Mouse (Mus musculus): ENCODE results near the gene Dgat2. TPM values are rescaled to one million over a fixed set of nuclear protein-coding genes. Genes with fewer than 3 reads are reported as not detected.

The Dgat2 gene
- polyA plus RNA-seq, 1 experiment from 2014 or later: 38.5 TPM

- H3K27ac ChIP-seq (ENCODE audit: low read length): no peak overlapping the region
- H3K36me3 ChIP-seq (ENCODE audit: control insufficient read depth, insufficient read depth): no peaks in the 10 kb centered on the region
- no peak overlapping the region for H3K9ac ChIP-seq (ENCODE audit: low read length)
- ATAC-seq (replicated peaks; ENCODE audit: extremely low read depth, insufficient read depth, low FRiP score): no peak
- H3K4me3 ChIP-seq (ENCODE audit: low read length): no peak overlapping the region
- H3K27me3 ChIP-seq (ENCODE audit: control insufficient read depth, insufficient read depth, low read length): no peaks in the 10 kb centered on the region
- H3K9me3 ChIP-seq (replicated peaks; ENCODE audit: control insufficient read depth, low read length): no peaks in the 10 kb centered on the region
- WGBS: 57% methylated on average over 10 of the region's 10 CpGs
- H3K4me1 ChIP-seq (ENCODE audit: control insufficient read depth, insufficient read depth, low read length): no peaks in the 10 kb centered on the region
- H3K4me2 ChIP-seq (ENCODE audit: low read depth, low read length): no peak overlapping the region
These were observed 10.6 kb downstream of the Dgat2 start for GRCm38 (mm10) chr7:99171730-99172463.

GRCm38 (mm10) chr7:99170519-99170918, 12.0 kb downstream of the Dgat2 start:
- Histone ChIP-seq H3K4me1 (ENCODE audit: control insufficient read depth, insufficient read depth, low read length) (0 out of 2 replicates have a peak, but pooled peaks cover 3% of the 10 kb centered on the region), H3K4me3 (ENCODE audit: low read length) (no peak overlapping the region), H3K36me3 (ENCODE audit: control insufficient read depth, insufficient read depth) (no peaks in the 10 kb centered on the region), H3K27ac (ENCODE audit: low read length) (no peak overlapping the region), H3K4me2 (ENCODE audit: low read depth, low read length) (no peak overlapping the region), H3K9ac (ENCODE audit: low read length) (no peak overlapping the region), H3K9me3 (replicated peaks; ENCODE audit: control insufficient read depth, low read length) (no peaks in the 10 kb centered on the region), H3K27me3 (ENCODE audit: control insufficient read depth, insufficient read depth, low read length) (no peaks in the 10 kb centered on the region)
- 90% methylated on average over 6 of the region's 6 CpGs for WGBS
- ATAC-seq (replicated peaks; ENCODE audit: extremely low read depth, insufficient read depth, low FRiP score): no peak

GRCm38 (mm10) chr7:99169717-99170403, 12.7 kb downstream of the Dgat2 start:
- no peak for ATAC-seq (replicated peaks; ENCODE audit: extremely low read depth, insufficient read depth, low FRiP score)
- Histone ChIP-seq H3K27me3 (ENCODE audit: control insufficient read depth, insufficient read depth, low read length) (no peaks in the 10 kb centered on the region), H3K9me3 (replicated peaks; ENCODE audit: control insufficient read depth, low read length) (no peaks in the 10 kb centered on the region), H3K9ac (ENCODE audit: low read length) (no peak overlapping the region), H3K4me1 (ENCODE audit: control insufficient read depth, insufficient read depth, low read length) (0 out of 2 replicates have a peak, but pooled peaks cover 3% of the 10 kb centered on the region), H3K36me3 (ENCODE audit: control insufficient read depth, insufficient read depth) (no peaks in the 10 kb centered on the region), H3K27ac (ENCODE audit: low read length) (no peak overlapping the region), H3K4me3 (ENCODE audit: low read length) (no peak overlapping the region), H3K4me2 (ENCODE audit: low read depth, low read length) (no peak overlapping the region)
- WGBS: 87% methylated on average over 9 of the region's 9 CpGs

DNA sequence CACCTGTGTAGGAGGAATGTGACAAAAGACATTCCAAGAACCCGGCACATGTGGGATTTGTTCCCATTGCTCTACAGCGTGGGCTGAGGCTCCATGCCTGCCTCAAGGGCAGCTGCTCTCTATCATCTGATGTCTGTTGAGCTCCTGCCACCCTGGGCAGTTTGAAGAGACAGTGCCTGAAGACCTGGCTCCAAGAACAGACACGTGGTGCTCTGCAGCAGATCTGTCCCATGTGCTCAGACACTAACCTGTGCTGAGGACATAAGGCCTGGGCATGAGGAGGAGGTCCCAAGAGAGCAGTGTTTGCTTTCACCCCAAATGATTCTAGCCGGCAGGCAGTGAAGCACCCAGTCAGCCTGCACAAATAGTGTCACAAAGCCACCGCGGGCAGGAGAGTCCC, 13.8 kb downstream of the Dgat2 start:
- Histone ChIP-seq H3K36me3 (ENCODE audit: control insufficient read depth, insufficient read depth) (no peaks in the 10 kb centered on the region), H3K4me1 (ENCODE audit: control insufficient read depth, insufficient read depth, low read length) (0 out of 2 replicates have a peak, but pooled peaks cover 3% of the 10 kb centered on the region), H3K9ac (ENCODE audit: low read length) (no peak overlapping the region), H3K4me2 (ENCODE audit: low read depth, low read length) (no peak overlapping the region), H3K4me3 (ENCODE audit: low read length) (no peak overlapping the region), H3K27ac (ENCODE audit: low read length) (no peak overlapping the region), H3K9me3 (replicated peaks; ENCODE audit: control insufficient read depth, low read length) (no peaks in the 10 kb centered on the region), H3K27me3 (ENCODE audit: control insufficient read depth, insufficient read depth, low read length) (no peaks in the 10 kb centered on the region)
- 81% methylated on average over 6 of the region's 6 CpGs for WGBS
- no peak for ATAC-seq (replicated peaks; ENCODE audit: extremely low read depth, insufficient read depth, low FRiP score)

GRCm38 (mm10) chr7:99167939-99168338, 14.6 kb downstream of the Dgat2 start:
- no peak overlapping the region for H3K4me3 ChIP-seq (ENCODE audit: low read length)
- no peak overlapping the region for H3K27ac ChIP-seq (ENCODE audit: low read length)
- H3K27me3 ChIP-seq (ENCODE audit: control insufficient read depth, insufficient read depth, low read length): no peaks in the 10 kb centered on the region
- no peak overlapping the region for H3K9ac ChIP-seq (ENCODE audit: low read length)
- H3K4me1 ChIP-seq (ENCODE audit: control insufficient read depth, insufficient read depth, low read length): 0 out of 2 replicates have a peak, but pooled peaks cover 3% of the 10 kb centered on the region
- H3K36me3 ChIP-seq (ENCODE audit: control insufficient read depth, insufficient read depth): no peaks in the 10 kb centered on the region
- no peaks in the 10 kb centered on the region for H3K9me3 ChIP-seq (replicated peaks; ENCODE audit: control insufficient read depth, low read length)
- H3K4me2 ChIP-seq (ENCODE audit: low read depth, low read length): no peak overlapping the region
- no peak for ATAC-seq (replicated peaks; ENCODE audit: extremely low read depth, insufficient read depth, low FRiP score)
- 55% methylated on average over 5 of the region's 5 CpGs for WGBS

- WGBS: 47% methylated on average over 8 of the region's 8 CpGs
- Histone ChIP-seq H3K4me1 (ENCODE audit: control insufficient read depth, insufficient read depth, low read length) (peaks cover 9% of the 10 kb centered on the region; the same call in 1 of the 2 replicates), H3K27me3 (ENCODE audit: control insufficient read depth, insufficient read depth, low read length) (no peaks in the 10 kb centered on the region), H3K4me2 (ENCODE audit: low read depth, low read length) (no peak overlapping the region), H3K4me3 (ENCODE audit: low read length) (no peak overlapping the region), H3K27ac (ENCODE audit: low read length) (no peak overlapping the region), H3K36me3 (ENCODE audit: control insufficient read depth, insufficient read depth) (no peaks in the 10 kb centered on the region), H3K9me3 (replicated peaks; ENCODE audit: control insufficient read depth, low read length) (no peaks in the 10 kb centered on the region), H3K9ac (ENCODE audit: low read length) (no peak overlapping the region)
- no peak for ATAC-seq (replicated peaks; ENCODE audit: extremely low read depth, insufficient read depth, low FRiP score)
These were observed 16.4 kb downstream of the Dgat2 start for GRCm38 (mm10) chr7:99166159-99166558.

GRCm38 (mm10) chr7:99164873-99165410, 17.6 kb downstream of the Dgat2 start:
- H3K9me3 ChIP-seq (replicated peaks; ENCODE audit: control insufficient read depth, low read length): no peaks in the 10 kb centered on the region
- H3K27ac ChIP-seq (ENCODE audit: low read length): no peak overlapping the region
- WGBS: 77% methylated on average over 7 of the region's 7 CpGs
- no peak for ATAC-seq (replicated peaks; ENCODE audit: extremely low read depth, insufficient read depth, low FRiP score)
- no peak overlapping the region for H3K9ac ChIP-seq (ENCODE audit: low read length)
- H3K4me3 ChIP-seq (ENCODE audit: low read length): no peak overlapping the region
- H3K4me1 ChIP-seq (ENCODE audit: control insufficient read depth, insufficient read depth, low read length): peaks cover 9% of the 10 kb centered on the region; the same call in 1 of the 2 replicates
- no peaks in the 10 kb centered on the region for H3K27me3 ChIP-seq (ENCODE audit: control insufficient read depth, insufficient read depth, low read length)
- no peak overlapping the region for H3K4me2 ChIP-seq (ENCODE audit: low read depth, low read length)
- no peaks in the 10 kb centered on the region for H3K36me3 ChIP-seq (ENCODE audit: control insufficient read depth, insufficient read depth)

DNA sequence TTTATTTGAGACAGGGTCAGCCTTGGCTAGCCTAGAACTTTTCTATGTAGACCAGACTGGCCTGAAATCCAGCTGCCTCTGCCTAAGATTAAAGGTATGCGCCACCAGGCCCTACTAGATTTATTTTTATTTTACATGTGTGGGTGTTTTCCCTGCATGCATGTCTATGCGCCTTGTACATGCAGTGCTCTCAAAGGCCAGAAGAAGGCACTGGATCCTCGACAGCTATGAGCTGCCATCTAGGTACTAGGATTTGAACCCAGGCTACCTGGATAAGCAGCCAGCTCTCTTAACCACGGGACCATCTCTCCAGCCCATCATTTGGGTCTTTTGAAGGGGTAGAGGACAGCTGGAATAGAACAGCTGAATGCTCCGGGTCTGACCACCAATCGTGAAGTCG, 20.1 kb downstream of the Dgat2 start:
- Histone ChIP-seq H3K27me3 (ENCODE audit: control insufficient read depth, insufficient read depth, low read length) (no peaks in the 10 kb centered on the region), H3K4me2 (ENCODE audit: low read depth, low read length) (no peak overlapping the region), H3K36me3 (ENCODE audit: control insufficient read depth, insufficient read depth) (no peaks in the 10 kb centered on the region), H3K27ac (ENCODE audit: low read length) (no peak overlapping the region), H3K9me3 (replicated peaks; ENCODE audit: control insufficient read depth, low read length) (no peaks in the 10 kb centered on the region), H3K4me1 (ENCODE audit: control insufficient read depth, insufficient read depth, low read length) (peaks cover 13% of the 10 kb centered on the region; the same call in 1 of the 2 replicates), H3K4me3 (ENCODE audit: low read length) (no peak overlapping the region), H3K9ac (ENCODE audit: low read length) (no peak overlapping the region)
- ATAC-seq (replicated peaks; ENCODE audit: extremely low read depth, insufficient read depth, low FRiP score): no peak
- WGBS: 88% methylated on average over 7 of the region's 7 CpGs

DNA sequence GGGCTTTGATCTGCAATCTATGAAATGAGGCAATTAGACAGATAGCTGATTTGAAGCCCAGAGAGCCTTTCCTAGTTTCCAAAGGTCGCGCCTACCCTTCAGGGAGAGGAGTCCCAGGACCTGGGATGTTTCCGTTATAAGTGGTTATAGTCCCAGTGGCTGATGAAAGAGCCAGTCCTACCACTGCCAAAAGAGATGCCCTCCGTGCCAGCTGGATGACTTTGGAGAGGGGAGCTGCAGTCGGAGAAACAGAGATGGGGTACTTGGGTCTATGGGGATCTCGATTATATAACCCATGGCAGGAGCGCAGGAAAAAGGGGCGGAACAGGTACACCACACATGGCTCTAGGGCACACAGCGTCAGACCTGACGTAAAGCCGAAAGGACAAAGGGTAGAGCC, 20.6 kb downstream of the Dgat2 start:
- H3K9me3 ChIP-seq (replicated peaks; ENCODE audit: control insufficient read depth, low read length): no peaks in the 10 kb centered on the region
- H3K9ac ChIP-seq (ENCODE audit: low read length): no peak overlapping the region
- no peak for ATAC-seq (replicated peaks; ENCODE audit: extremely low read depth, insufficient read depth, low FRiP score)
- no peaks in the 10 kb centered on the region for H3K36me3 ChIP-seq (ENCODE audit: control insufficient read depth, insufficient read depth)
- H3K27ac ChIP-seq (ENCODE audit: low read length): no peak overlapping the region
- no peak overlapping the region for H3K4me2 ChIP-seq (ENCODE audit: low read depth, low read length)
- H3K4me3 ChIP-seq (ENCODE audit: low read length): no peak overlapping the region
- 77% methylated on average over 11 of the region's 11 CpGs for WGBS
- no peaks in the 10 kb centered on the region for H3K27me3 ChIP-seq (ENCODE audit: control insufficient read depth, insufficient read depth, low read length)
- peaks cover 13% of the 10 kb centered on the region; the same call in 1 of the 2 replicates for H3K4me1 ChIP-seq (ENCODE audit: control insufficient read depth, insufficient read depth, low read length)

Data from heart, embryonic 16.5 days (tissue).